Mouse (Mus musculus): ENCODE measurements around the gene Fcer1g. TPM values are rescaled to one million over a fixed set of nuclear protein-coding genes. Genes with fewer than 3 reads are reported as not detected.

Fcer1g gene
- polyA plus RNA-seq, 1 experiment from 2014 or later, result 31.5 TPM

DNA sequence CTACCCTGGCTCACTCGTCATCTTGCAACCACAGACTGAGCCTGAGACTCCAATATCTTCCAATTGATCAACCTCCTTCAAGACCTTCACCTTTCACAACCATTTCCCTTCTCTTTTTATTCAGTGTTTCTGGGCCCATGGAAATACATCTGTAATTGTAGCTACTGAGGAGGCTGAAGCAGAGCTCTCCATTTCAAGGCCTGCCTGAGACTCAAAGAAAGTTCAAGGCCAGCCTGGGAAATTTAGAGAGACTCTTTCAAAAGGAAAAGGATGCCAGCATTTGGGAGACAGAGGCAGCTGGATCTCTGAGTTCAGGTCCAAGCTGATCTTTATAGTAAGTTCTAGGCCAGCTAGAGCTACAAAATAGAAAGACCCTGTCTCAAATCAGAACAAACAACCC lies 6.3 kb downstream of the Fcer1g start:
- DNase-seq (ENCODE audit: low spot score) (no peak), ATAC-seq (no peak)
- Histone ChIP-seq H3K4me2 (ENCODE audit: low read length) (no peak overlapping the region), H3K4me3 (ENCODE audit: low read depth, low read length) (no peak overlapping the region), H3K27me3 (replicated peaks; ENCODE audit: control insufficient read depth, insufficient read depth, low read length) (no peaks in the 10 kb centered on the region), H3K9ac (ENCODE audit: low read length) (no peak overlapping the region), H3K4me1 (ENCODE audit: control insufficient read depth, insufficient read depth, low read length) (no peaks in the 10 kb centered on the region), H3K27ac (ENCODE audit: low read depth, low read length) (no peak overlapping the region), H3K9me3 (replicated peaks; ENCODE audit: control insufficient read depth, low read length) (no peaks in the 10 kb centered on the region), H3K36me3 (ENCODE audit: control insufficient read depth, insufficient read depth, low read length) (no peaks in the 10 kb centered on the region)
- WGBS, result 78% methylated on average over 1 of the region's 1 CpGs

DNA sequence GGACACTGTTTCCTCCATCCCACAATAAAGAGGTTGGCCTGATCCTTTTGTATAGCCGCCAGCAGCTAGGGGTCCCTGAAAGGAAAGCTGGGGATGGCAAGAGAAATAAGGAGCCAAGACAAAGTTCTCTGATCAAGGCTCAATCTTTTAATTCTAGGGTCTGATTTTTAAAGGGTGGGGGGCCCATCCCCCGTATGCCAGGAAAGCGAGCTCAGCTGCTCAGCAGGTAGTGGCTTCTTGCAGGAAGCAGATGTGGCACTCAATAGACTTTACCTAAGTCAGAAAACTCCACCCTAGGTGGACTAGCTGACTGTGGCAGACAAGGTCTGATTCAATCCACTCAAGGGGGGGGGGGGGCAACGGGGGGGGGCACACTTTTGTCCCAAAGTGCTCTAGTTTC lies 7.4 kb downstream of the Fcer1g start:
- Histone ChIP-seq H3K4me2 (ENCODE audit: low read length) (no peak overlapping the region), H3K36me3 (ENCODE audit: control insufficient read depth, insufficient read depth, low read length) (no peaks in the 10 kb centered on the region), H3K9ac (ENCODE audit: low read length) (no peak overlapping the region), H3K27ac (ENCODE audit: low read depth, low read length) (no peak overlapping the region), H3K4me3 (ENCODE audit: low read depth, low read length) (no peak overlapping the region), H3K4me1 (ENCODE audit: control insufficient read depth, insufficient read depth, low read length) (peaks cover under 1% of the 10 kb centered on the region; the same call in 1 of the 2 replicates), H3K27me3 (replicated peaks; ENCODE audit: control insufficient read depth, insufficient read depth, low read length) (no peaks in the 10 kb centered on the region), H3K9me3 (replicated peaks; ENCODE audit: control insufficient read depth, low read length) (no peaks in the 10 kb centered on the region)
- 35% methylated on average over 4 of the region's 4 CpGs for WGBS
- no peak for DNase-seq (ENCODE audit: low spot score)
- no peak for ATAC-seq

DNA sequence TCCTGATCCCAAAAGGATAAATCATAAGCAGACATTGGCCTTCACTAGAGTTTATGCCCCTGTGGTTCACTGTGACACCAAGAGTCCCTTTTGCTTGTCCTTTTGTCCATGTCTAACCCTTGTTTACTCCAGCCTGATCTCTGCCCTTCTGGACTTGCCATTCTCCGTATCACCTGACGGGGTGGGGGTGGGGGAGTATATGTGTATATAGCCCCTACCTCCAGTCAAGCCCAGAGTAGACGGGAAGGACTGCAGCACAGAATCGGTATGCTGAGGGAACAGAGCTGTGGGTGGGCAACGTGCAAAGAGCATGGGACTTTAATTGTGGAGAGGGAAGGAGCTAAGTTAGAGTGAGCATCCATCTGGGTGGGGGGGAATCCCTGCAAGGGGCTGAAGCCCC lies 9.3 kb downstream of the Fcer1g start, which contains the start of gene Apoa2:
Gene Apoa2, plus strand, starts transcription at position 198 of the 400 bp plus-strand sequence.
- peaks cover 6% of the 10 kb centered on the region for H3K4me1 ChIP-seq (ENCODE audit: control insufficient read depth, insufficient read depth, low read length)
- no peaks in the 10 kb centered on the region for H3K27me3 ChIP-seq (replicated peaks; ENCODE audit: control insufficient read depth, insufficient read depth, low read length)
- H3K9ac ChIP-seq (ENCODE audit: low read length), result no peak within 1 kb of the TSS
- ATAC-seq (no peak), DNase-seq (ENCODE audit: low spot score) (no peak)
- H3K4me3 ChIP-seq (ENCODE audit: low read depth, low read length), result no peak within 1 kb of the TSS
- H3K36me3 ChIP-seq (ENCODE audit: control insufficient read depth, insufficient read depth, low read length), result peaks cover 6% of the 10 kb centered on the region; the same call in 1 of the 2 replicates
- no peak within 1 kb of the TSS for H3K27ac ChIP-seq (ENCODE audit: low read depth, low read length)
- no peaks in the 10 kb centered on the region for H3K9me3 ChIP-seq (replicated peaks; ENCODE audit: control insufficient read depth, low read length)
- no peak within 1 kb of the TSS for H3K4me2 ChIP-seq (ENCODE audit: low read length)
- WGBS, result 77% methylated on average over 5 of the region's 5 CpGs

DNA sequence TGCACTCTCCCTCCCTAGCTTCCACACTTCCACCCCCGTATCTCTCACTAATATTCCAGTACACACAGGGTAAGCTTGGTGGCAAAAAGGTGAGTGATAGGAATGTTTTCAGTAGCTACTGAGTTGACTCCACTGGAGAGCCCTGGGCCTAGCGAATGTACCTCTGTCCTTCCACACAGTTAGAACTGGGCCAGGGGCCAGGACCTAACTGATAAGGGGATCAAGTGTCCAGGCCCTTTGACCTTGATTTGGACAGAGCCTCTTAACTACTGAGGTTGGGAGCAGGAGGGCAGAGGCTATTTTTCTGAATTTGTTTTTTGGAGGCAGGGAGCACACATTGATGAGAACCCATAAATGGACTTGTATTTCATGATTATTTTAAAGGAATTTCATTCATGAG lies 10.4 kb downstream of the Fcer1g start:
- Histone ChIP-seq H3K36me3 (ENCODE audit: control insufficient read depth, insufficient read depth, low read length) (peaks cover 15% of the 10 kb centered on the region), H3K9me3 (replicated peaks; ENCODE audit: control insufficient read depth, low read length) (no peaks in the 10 kb centered on the region), H3K4me2 (ENCODE audit: low read length) (no peak overlapping the region), H3K27ac (ENCODE audit: low read depth, low read length) (no peak overlapping the region), H3K27me3 (replicated peaks; ENCODE audit: control insufficient read depth, insufficient read depth, low read length) (no peaks in the 10 kb centered on the region), H3K4me3 (ENCODE audit: low read depth, low read length) (no peak overlapping the region), H3K4me1 (ENCODE audit: control insufficient read depth, insufficient read depth, low read length) (peaks cover 6% of the 10 kb centered on the region), H3K9ac (ENCODE audit: low read length) (no peak overlapping the region)
- 89% methylated on average over 2 of the region's 2 CpGs for WGBS
- no peak for DNase-seq (ENCODE audit: low spot score)
- no peak for ATAC-seq

DNA sequence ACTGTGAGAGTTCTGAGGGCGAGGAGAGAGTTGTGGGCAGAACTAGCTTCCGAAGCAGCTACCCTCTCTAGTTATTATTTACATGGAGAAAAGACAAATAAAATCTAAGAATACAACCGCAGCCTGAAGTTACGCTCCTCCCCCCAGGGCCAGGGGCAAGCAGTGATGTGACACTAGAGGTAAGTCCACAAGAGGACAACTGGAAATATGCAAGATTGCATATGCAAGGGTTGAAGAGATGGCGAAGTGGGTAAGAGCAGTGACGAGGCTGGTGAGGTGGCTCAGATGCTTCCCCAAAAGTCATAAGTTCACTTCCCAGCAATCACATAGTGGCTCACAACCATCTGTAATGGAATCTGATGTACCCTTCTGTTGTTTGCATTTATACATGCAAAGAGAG lies 11.0 kb downstream of the Fcer1g start:
- ATAC-seq (no peak), DNase-seq (ENCODE audit: low spot score) (no peak)
- no peaks in the 10 kb centered on the region for H3K9me3 ChIP-seq (replicated peaks; ENCODE audit: control insufficient read depth, low read length)
- peaks cover 6% of the 10 kb centered on the region for H3K4me1 ChIP-seq (ENCODE audit: control insufficient read depth, insufficient read depth, low read length)
- H3K9ac ChIP-seq (ENCODE audit: low read length), result peak overlapping the region; percentile 22; the same call in 1 of the 2 replicates
- no peak overlapping the region for H3K27ac ChIP-seq (ENCODE audit: low read depth, low read length)
- H3K4me3 ChIP-seq (ENCODE audit: low read depth, low read length), result peak overlapping the region; percentile 60; the same call in 1 of the 2 replicates
- 82% methylated on average over 6 of the region's 6 CpGs for WGBS
- peaks cover 20% of the 10 kb centered on the region for H3K36me3 ChIP-seq (ENCODE audit: control insufficient read depth, insufficient read depth, low read length)
- peak overlapping the region; percentile 85 for H3K4me2 ChIP-seq (ENCODE audit: low read length)
- no peaks in the 10 kb centered on the region for H3K27me3 ChIP-seq (replicated peaks; ENCODE audit: control insufficient read depth, insufficient read depth, low read length)

DNA sequence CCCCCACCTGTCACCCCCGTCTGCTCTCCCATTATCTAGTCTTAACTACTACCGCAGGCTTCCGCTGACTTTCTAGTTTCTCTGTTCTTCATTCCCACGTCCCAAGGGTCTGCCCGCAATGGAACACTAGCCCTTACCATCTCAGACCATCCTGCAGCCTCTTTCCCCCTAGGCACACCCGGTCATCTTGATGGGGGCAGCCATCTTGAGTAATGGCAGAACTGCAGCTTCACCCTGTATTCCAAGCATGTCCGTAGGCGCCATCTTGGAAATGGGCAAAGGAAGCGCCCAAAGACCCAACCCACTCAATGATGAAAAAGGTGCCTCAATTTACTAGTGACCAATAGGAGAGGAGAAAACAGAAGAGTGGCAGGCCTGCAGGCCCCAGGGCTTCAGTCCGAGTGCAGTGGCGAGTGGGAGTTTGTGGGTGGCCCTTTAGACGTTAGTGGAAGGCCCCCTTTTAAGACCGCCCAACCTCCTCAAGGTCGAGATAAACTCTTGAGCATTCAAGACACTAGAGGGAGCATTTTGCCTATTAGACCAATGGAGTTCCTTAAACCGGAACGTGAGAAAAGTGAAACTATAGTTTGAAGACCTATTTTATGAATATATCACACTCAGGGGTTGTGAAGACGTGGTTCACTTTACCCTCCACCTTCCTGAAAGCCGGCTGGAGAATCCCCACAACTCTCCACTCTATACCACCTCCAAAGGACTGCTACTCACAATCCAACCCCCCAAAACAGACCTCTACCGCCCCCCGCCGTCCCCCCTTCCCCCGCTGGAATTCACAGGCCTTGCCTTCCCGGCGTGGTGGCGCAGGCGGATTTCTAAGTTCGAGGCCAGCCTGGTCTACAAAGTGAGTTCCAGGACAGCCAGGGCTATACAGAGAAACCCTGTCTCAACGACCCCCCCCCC lies 11.7 kb downstream of the Fcer1g start, which contains the start of gene Tomm40l:
Gene Tomm40l, minus strand, starts transcription at position 277 of the 918 bp plus-strand sequence.
- peak; percentile 97 for ATAC-seq
- H3K4me3 ChIP-seq (ENCODE audit: low read depth, low read length), result peak within 1 kb of the TSS; percentile 60
- no peaks in the 10 kb centered on the region for H3K27me3 ChIP-seq (replicated peaks; ENCODE audit: control insufficient read depth, insufficient read depth, low read length)
- DNase-seq (ENCODE audit: low spot score), result peak; percentile 99
- H3K4me2 ChIP-seq (ENCODE audit: low read length), result peak within 1 kb of the TSS; percentile 85
- H3K9ac ChIP-seq (ENCODE audit: low read length), result peak within 1 kb of the TSS; percentile 68
- peaks cover 6% of the 10 kb centered on the region for H3K4me1 ChIP-seq (ENCODE audit: control insufficient read depth, insufficient read depth, low read length)
- 2% methylated on average over 28 of the region's 28 CpGs for WGBS
- peaks cover 23% of the 10 kb centered on the region for H3K36me3 ChIP-seq (ENCODE audit: control insufficient read depth, insufficient read depth, low read length)
- H3K9me3 ChIP-seq (replicated peaks; ENCODE audit: control insufficient read depth, low read length), result no peaks in the 10 kb centered on the region
- H3K27ac ChIP-seq (ENCODE audit: low read depth, low read length), result no peak within 1 kb of the TSS

DNA sequence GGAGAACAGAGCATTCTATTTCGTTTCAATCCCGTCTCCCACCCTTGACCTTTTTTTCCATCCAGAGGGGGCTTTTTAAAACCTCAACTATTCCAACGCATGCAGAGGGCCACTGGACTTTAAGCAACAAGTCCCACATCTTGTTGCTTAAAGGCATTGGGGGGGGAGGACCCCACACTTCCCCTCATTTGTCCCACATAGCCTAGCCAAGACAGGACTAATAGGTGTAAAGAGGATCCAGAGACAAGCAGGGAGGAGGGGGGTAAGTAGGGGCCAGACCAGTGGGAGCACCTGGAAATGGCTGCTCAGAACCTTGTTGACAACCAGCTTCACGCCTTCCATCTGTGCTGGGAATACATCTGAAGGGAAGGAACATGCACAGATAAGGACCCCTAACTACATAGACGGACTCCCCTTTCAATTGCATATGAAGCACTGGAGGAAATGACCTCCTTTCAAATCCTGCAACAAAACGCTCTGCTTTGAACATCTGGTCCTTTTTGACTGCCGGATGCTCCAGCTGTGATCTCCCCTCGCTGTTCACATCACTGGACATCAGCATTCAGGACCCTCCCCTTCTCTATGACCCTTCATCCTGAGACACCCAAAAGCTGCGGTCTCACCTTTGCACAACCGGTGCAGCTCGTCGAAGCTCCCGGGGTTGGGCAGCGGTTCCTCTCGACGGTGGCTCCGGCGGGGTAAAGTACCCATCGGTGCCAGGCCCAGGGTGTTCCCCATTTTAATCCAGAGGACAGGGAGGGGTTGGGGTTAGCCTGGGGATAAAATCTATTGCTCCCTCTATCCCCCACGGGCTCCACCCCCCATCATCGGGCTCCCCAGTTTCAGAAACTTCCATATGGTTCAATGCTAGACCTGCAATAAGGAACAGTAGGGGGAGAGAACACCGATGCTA lies 12.6 kb downstream of the Fcer1g start:
- H3K4me2 ChIP-seq (ENCODE audit: low read length), result peak overlapping the region; percentile 85
- no peak overlapping the region for H3K27ac ChIP-seq (ENCODE audit: low read depth, low read length)
- peaks cover 6% of the 10 kb centered on the region for H3K4me1 ChIP-seq (ENCODE audit: control insufficient read depth, insufficient read depth, low read length)
- H3K27me3 ChIP-seq (replicated peaks; ENCODE audit: control insufficient read depth, insufficient read depth, low read length), result no peaks in the 10 kb centered on the region
- H3K36me3 ChIP-seq (ENCODE audit: control insufficient read depth, insufficient read depth, low read length), result peaks cover 23% of the 10 kb centered on the region
- ATAC-seq (no peak; the same call in 1 of the 2 replicates), DNase-seq (ENCODE audit: low spot score) (no peak)
- WGBS, result 8% methylated on average over 22 of the region's 22 CpGs
- H3K9me3 ChIP-seq (replicated peaks; ENCODE audit: control insufficient read depth, low read length), result no peaks in the 10 kb centered on the region
- peak overlapping the region; percentile 60 for H3K4me3 ChIP-seq (ENCODE audit: low read depth, low read length)
- peak overlapping the region; percentile 68 for H3K9ac ChIP-seq (ENCODE audit: low read length)

DNA sequence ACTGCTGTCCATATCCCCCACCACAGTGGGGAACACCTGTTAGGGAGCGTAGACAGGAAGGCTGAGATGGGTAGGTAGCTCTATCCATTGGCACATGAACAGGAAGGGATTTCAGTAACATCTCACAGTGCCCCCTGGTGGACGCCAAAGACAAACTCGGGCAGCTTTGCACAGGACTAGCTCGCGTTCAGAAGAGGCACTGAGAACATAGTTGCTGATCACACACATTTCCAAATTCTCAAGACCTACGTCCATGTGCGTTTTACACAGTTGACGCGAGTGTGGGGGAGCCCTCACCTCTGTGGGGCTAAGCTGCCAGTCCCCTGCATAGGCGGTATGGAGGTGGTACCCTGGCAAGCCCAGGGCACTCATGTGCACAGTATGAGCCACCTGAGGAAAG lies 13.3 kb downstream of the Fcer1g start:
- Histone ChIP-seq H3K9ac (ENCODE audit: low read length) (no peak overlapping the region), H3K27me3 (replicated peaks; ENCODE audit: control insufficient read depth, insufficient read depth, low read length) (no peaks in the 10 kb centered on the region), H3K4me1 (ENCODE audit: control insufficient read depth, insufficient read depth, low read length) (peaks cover 6% of the 10 kb centered on the region), H3K4me2 (ENCODE audit: low read length) (peak overlapping the region; percentile 85), H3K27ac (ENCODE audit: low read depth, low read length) (no peak overlapping the region), H3K36me3 (ENCODE audit: control insufficient read depth, insufficient read depth, low read length) (peaks cover 23% of the 10 kb centered on the region), H3K9me3 (replicated peaks; ENCODE audit: control insufficient read depth, low read length) (no peaks in the 10 kb centered on the region), H3K4me3 (ENCODE audit: low read depth, low read length) (peak overlapping the region; percentile 16; the same call in 1 of the 2 replicates)
- ATAC-seq (peak; percentile 10; the same call in 1 of the 2 replicates), DNase-seq (ENCODE audit: low spot score) (peak; percentile 89)
- 8% methylated on average over 10 of the region's 10 CpGs for WGBS

Measured in forebrain, embryonic 14.5 days (tissue).